15 mouse cellular contexts compared by ENCODE assay signal in genomic region chr5:108866746-108867145, GRCm38 (mm10). TPM values are rescaled to one million over a fixed set of nuclear protein-coding genes. Genes with fewer than 3 reads are reported as not detected.
A peak's percentile ranks its signal among the peaks of the same experiment; 100 is the strongest.
DNase-seq lines count a peak whose midpoint lies in the region; ATAC-seq and TF ChIP-seq lines count a peak whose summit lies in the region.
"Not testable (repeated sequence)": the region's sequence is repeated elsewhere in the genome, so short reads cannot be mapped to it uniquely, and the experiment has no call there.
"Had no signal": no experiment of that assay in that cellular context is flagged by ENCODE, and none has a peak within 500 bp of the region (broad histone marks: within the 10 kb centered on the region; RNA-seq: fewer than 3 reads in every experiment).

No protein-coding gene starts in this region.

- not testable (repeated sequence) for H3K36me3 ChIP-seq in liver, postnatal 0 days (replicated peaks; ENCODE audit: insufficient read depth, low read length); midbrain, postnatal 0 days (ENCODE audit: insufficient read depth, low read length)

- H3K4me1 ChIP-seq in liver, postnatal 0 days (ENCODE audit: insufficient read depth); midbrain, postnatal 0 days (ENCODE audit: insufficient read depth, low read length): not testable (repeated sequence)

- H3K27me3 ChIP-seq in liver, postnatal 0 days (ENCODE audit: insufficient read depth, low read length); midbrain, postnatal 0 days (ENCODE audit: insufficient read depth, low read length): not testable (repeated sequence)

- not testable (repeated sequence) for H3K27ac ChIP-seq in liver, postnatal 0 days (ENCODE audit: low read depth); midbrain, postnatal 0 days (ENCODE audit: low read depth, low read length)

- H3K9me3 ChIP-seq in liver, postnatal 0 days (ENCODE audit: low read length); midbrain, postnatal 0 days (ENCODE audit: low read length): not testable (repeated sequence)

- WGBS in liver, postnatal 0 days (ENCODE audit: insufficient replicate concordance) = 9% methylated on average over 1 of the region's 1 CpGs
- WGBS in midbrain, postnatal 0 days = 9% methylated on average over 1 of the region's 1 CpGs

- H3K9ac ChIP-seq in liver, postnatal 0 days (replicated peaks); midbrain, postnatal 0 days (replicated peaks; ENCODE audit: low read length, poor library complexity, severe bottlenecking): not testable (repeated sequence)

- DNase-seq in A20 (ENCODE audit: low read depth, low spot score) = peak; percentile 3
- peak; percentile 35 to 64 for DNase-seq in adrenal gland, adult (ENCODE audit: inconsistent age in 2 of 2, low spot score in 1 of 2)
- DNase-seq in embryo, embryonic 10 days (ENCODE audit: low spot score) = peak; percentile 54
- peak; percentile 5 for DNase-seq in kidney, adult 9 months
- peak; percentile 39 for DNase-seq in liver, postnatal 0 days
- peak; percentile 1 for DNase-seq in midbrain, postnatal 0 days (ENCODE audit: low spot score)
- DNase-seq in testis, postnatal 10 days (ENCODE audit: low spot score) = peak; percentile 50

- TF ChIP-seq CTCF in liver, postnatal 0 days (IDR thresholded peaks at IDR 0.05; ENCODE audit: low read depth) = peak; percentile 70
- TF ChIP-seq CTCF in midbrain, postnatal 0 days (IDR thresholded peaks at IDR 0.05) = peak; percentile 67

- H3K4me3 ChIP-seq in liver, postnatal 0 days (ENCODE audit: low read depth, low read length); midbrain, postnatal 0 days (ENCODE audit: low read depth, low read length): not testable (repeated sequence)

- H3K4me2 ChIP-seq in liver, postnatal 0 days (ENCODE audit: low read depth, low read length); midbrain, postnatal 0 days (ENCODE audit: low read depth, low read length, poor library complexity, severe bottlenecking): not testable (repeated sequence)

- TF ChIP-seq EP300 in liver, postnatal 0 days (IDR thresholded peaks at IDR 0.05; ENCODE audit: low read depth) = not testable (repeated sequence)

- peak; percentile 73 for ATAC-seq in granulocyte monocyte progenitor cell, adult 5-6 weeks (replicated peaks; ENCODE audit: poor library complexity, severe bottlenecking)
- not testable (repeated sequence) for ATAC-seq in liver, postnatal 0 days; midbrain, postnatal 0 days (ENCODE audit: low FRiP score)

RNA-seq across cellular contexts. Expression of gene Vmn2r9, which starts 14.3 kb away (rescaled TPM):
- total RNA-seq in granulocyte monocyte progenitor cell, adult 5-6 weeks (2014; fragmentation: Nextera tagmentation) = not detected in 2 replicates
- not detected in 2 replicates for total RNA-seq in granulocyte monocyte progenitor cell, adult 5-6 weeks (2017)
- not detected in 2 replicates for polyA plus RNA-seq in liver, postnatal 0 days (2015; fragmentation: Nextera tagmentation; extraction: Ambion mirVana)
- not detected in 2 replicates for total RNA-seq in midbrain, postnatal 0 days (2014; rRNA removed)
- not detected in 2 replicates for polyA plus RNA-seq in midbrain, postnatal 0 days (2015; fragmentation: Nextera tagmentation; extraction: Ambion mirVana)
- total RNA-seq: adrenal gland, postnatal 4 days; left cerebral cortex, postnatal 25 days had no signal
- polyA plus RNA-seq: C2C12; forebrain, embryonic 16.5 days; hindbrain, embryonic 13.5 days; large intestine, adult 2 months; spleen, adult 2 months had no signal

RNA-seq across cellular contexts. Expression of gene Vmn2r8, which starts 58.1 kb away (rescaled TPM):
- not detected in 2 replicates for total RNA-seq in granulocyte monocyte progenitor cell, adult 5-6 weeks (2014; fragmentation: Nextera tagmentation)
- not detected in 2 replicates for total RNA-seq in granulocyte monocyte progenitor cell, adult 5-6 weeks (2017)
- polyA plus RNA-seq in liver, postnatal 0 days (2015; fragmentation: Nextera tagmentation; extraction: Ambion mirVana) = not detected in 2 replicates
- total RNA-seq in midbrain, postnatal 0 days (2014; rRNA removed) = not detected in 2 replicates
- not detected in 2 replicates for polyA plus RNA-seq in midbrain, postnatal 0 days (2015; fragmentation: Nextera tagmentation; extraction: Ambion mirVana)
- total RNA-seq: adrenal gland, postnatal 4 days; left cerebral cortex, postnatal 25 days had no signal
- polyA plus RNA-seq: C2C12; forebrain, embryonic 16.5 days; hindbrain, embryonic 13.5 days; large intestine, adult 2 months; spleen, adult 2 months had no signal

Comparison
In these comparisons a context has a peak if more than half of its experiments do, and no peak if none do; other contexts are left out.
1. DNase-seq: peak in every context shown above with its lines; median percentile 54 in embryo, embryonic 10 days; 50 in testis, postnatal 10 days; 50 in adrenal gland, adult; 39 in liver, postnatal 0 days; 5 in kidney, adult 9 months; 3 in A20; 1 in midbrain, postnatal 0 days.